Mouse (Mus musculus) small intestine, adult 2 months (tissue): Measurements from ENCODE around the gene Irf2bp1. TPM values are rescaled to one million over a fixed set of nuclear protein-coding genes. Genes with fewer than 3 reads are reported as not detected.

Source experiments
- H3K27ac ChIP-seq: fragments of 200-500 bp; 2 replicates; pipeline ENCODE4 v1.5.1; 2012; ENCODE audit warnings: low read depth, low read length, control low read depth, inconsistent platforms; ENCODE audit not compliant: insufficient read depth
- H3K27me3 ChIP-seq: fragments of 200-500 bp; 2 replicates; pipeline ENCODE4 v1.6.1; 2012; ENCODE audit warnings: mild to moderate bottlenecking, moderate library complexity, low read length, inconsistent platforms; ENCODE audit not compliant: control insufficient read depth, insufficient read depth
- H3K36me3 ChIP-seq: fragments of 200-500 bp; 2 replicates; pipeline ENCODE4 v1.6.1; 2012; ENCODE audit warnings: mild to moderate bottlenecking, low read length, control low read depth, inconsistent platforms; ENCODE audit not compliant: control insufficient read depth, insufficient read depth
- H3K4me1 ChIP-seq: fragments of 200-500 bp; 2 replicates; pipeline ENCODE4 v1.6.1; 2012; ENCODE audit warnings: low read length, inconsistent platforms, mixed read lengths; ENCODE audit not compliant: control insufficient read depth, insufficient read depth, insufficient read length
- H3K4me3 ChIP-seq: fragments of 200-500 bp; 2 replicates; pipeline ENCODE4 v1.5.1; 2012; ENCODE audit warnings: low read depth, mild to moderate bottlenecking, control low read depth, inconsistent platforms, low read length, moderate library complexity
- CTCF ChIP-seq: fragments of 200-500 bp; IDR thresholded peaks from 2 replicates; pipeline ENCODE4 v1.5.1; 2012; ENCODE audit warnings: low read depth, mild to moderate bottlenecking, control low read depth, inconsistent platforms, low read length, moderate library complexity, mixed read lengths; ENCODE audit not compliant: insufficient replicate concordance, insufficient read length; ENCODE audit errors: extremely low read depth
- POLR2A ChIP-seq: fragments of 200-500 bp; IDR thresholded peaks from 2 replicates; pipeline ENCODE4 v1.6.1; 2012; ENCODE audit warnings: low read depth, mild to moderate bottlenecking, control low read depth, inconsistent platforms, low read length, moderate library complexity
- WGBS: fragments of 180-500 bp; shearing (Covaris S2); methylation state at CpG from one replicate; pipeline ENCODE4 v1.1.7; 2018; 5-methylcytosine and 5-hydroxymethylcytosine counted together
- polyA plus RNA-seq: library from polyadenylated mRNA; depleted of rRNA; stranded (reverse); fragments of >200 nt; gene quantifications from 2 replicates; pipeline ENCODE4 v1.2.3, GENCODE M21; 2012

Gene Irf2bp1
- polyA plus RNA-seq, 1 experiment = 25.8 TPM

GRCm38 (mm10) chr7:19007026-19007977, 3.5 kb downstream of the Irf2bp1 start:
- H3K4me1 ChIP-seq = peaks cover 32% of the 10 kb centered on the region
- 0 out of 2 replicates have a peak overlapping the region, but pooled peaks have one; percentile 1 for H3K4me3 ChIP-seq
- peak overlapping the region; percentile 75 for H3K27ac ChIP-seq
- 15% methylated on average over 13 of the region's 13 CpGs for WGBS
- peaks cover 7% of the 10 kb centered on the region; the same call in 1 of the 2 replicates for H3K36me3 ChIP-seq
- TF ChIP-seq POLR2A (no peak), CTCF (no peak)
- no peaks in the 10 kb centered on the region; the same call in 1 of the 2 replicates for H3K27me3 ChIP-seq

DNA sequence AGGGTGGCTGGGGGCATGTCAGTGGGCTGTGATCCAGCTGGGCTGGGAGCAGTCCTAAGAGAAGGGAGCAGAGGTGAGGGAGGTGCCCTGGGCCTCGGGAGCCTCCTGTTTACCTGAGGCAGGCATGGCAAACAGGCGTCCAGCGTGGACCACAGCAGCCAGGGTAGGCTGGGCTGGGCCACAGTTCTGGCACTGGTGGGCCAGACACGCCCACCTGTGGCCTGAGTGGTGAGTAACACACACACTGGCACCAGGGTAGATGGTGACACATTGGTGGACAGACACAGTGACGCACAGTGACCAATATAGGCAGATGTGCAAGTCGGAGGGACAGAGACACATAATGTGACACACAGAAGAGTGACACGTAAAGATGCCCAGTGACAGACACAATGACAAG, 6.7 kb downstream of the Irf2bp1 start:
- H3K27me3 ChIP-seq = no peaks in the 10 kb centered on the region; the same call in 1 of the 2 replicates
- WGBS = 56% methylated on average over 7 of the region's 7 CpGs
- no peak overlapping the region for H3K27ac ChIP-seq
- H3K4me3 ChIP-seq = no peak overlapping the region
- TF ChIP-seq CTCF (no peak), POLR2A (no peak)
- H3K36me3 ChIP-seq = peaks cover 4% of the 10 kb centered on the region; the same call in 1 of the 2 replicates
- H3K4me1 ChIP-seq = peaks cover 20% of the 10 kb centered on the region

- TF ChIP-seq CTCF (no peak), POLR2A (no peak)
- Histone ChIP-seq H3K4me3 (peak overlapping the region; percentile 36), H3K27me3 (no peaks in the 10 kb centered on the region; the same call in 1 of the 2 replicates), H3K36me3 (no peaks in the 10 kb centered on the region), H3K27ac (no peak overlapping the region), H3K4me1 (peaks cover 13% of the 10 kb centered on the region)
- WGBS = 2% methylated on average over 29 of the region's 31 CpGs
These were observed 8.3 kb downstream of the Irf2bp1 start for GRCm38 (mm10) chr7:19012025-19012621.

DNA sequence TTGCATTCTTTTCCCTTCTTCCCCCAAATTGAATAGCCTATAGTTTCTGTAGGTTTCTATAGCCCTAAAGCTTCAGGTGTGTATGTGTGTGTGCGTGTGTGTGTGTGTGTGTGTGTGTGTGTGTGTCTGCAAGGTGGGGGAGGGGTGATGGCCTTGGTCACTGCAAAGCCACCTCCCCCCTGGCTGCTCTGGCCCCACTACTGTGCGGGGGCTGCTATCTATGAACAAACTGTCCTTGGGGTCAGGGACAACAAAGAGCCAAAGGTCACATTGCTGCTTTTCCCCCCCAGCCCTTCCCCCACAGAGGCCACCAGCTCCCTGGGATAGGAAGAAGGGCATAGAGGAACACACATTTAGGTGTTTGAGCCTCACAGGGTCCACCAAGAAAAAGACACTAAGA, 9.0 kb downstream of the Irf2bp1 start:
- no peaks in the 10 kb centered on the region; the same call in 1 of the 2 replicates for H3K27me3 ChIP-seq
- no peaks in the 10 kb centered on the region for H3K36me3 ChIP-seq
- 19% methylated on average over 2 of the region's 2 CpGs for WGBS
- peaks cover 13% of the 10 kb centered on the region for H3K4me1 ChIP-seq
- TF ChIP-seq POLR2A (no peak), CTCF (no peak)
- no peak overlapping the region for H3K27ac ChIP-seq
- no peak overlapping the region for H3K4me3 ChIP-seq

- no peak for TF ChIP-seq CTCF
- TF ChIP-seq POLR2A = no peak
- no peaks in the 10 kb centered on the region for H3K36me3 ChIP-seq
- peaks cover 13% of the 10 kb centered on the region for H3K4me1 ChIP-seq
- H3K4me3 ChIP-seq = no peak overlapping the region
- no peaks in the 10 kb centered on the region; the same call in 1 of the 2 replicates for H3K27me3 ChIP-seq
- WGBS = 83% methylated on average over 15 of the region's 15 CpGs
- H3K27ac ChIP-seq = no peak overlapping the region
These were observed 10.6 kb downstream of the Irf2bp1 start for GRCm38 (mm10) chr7:19014452-19014851.

DNA sequence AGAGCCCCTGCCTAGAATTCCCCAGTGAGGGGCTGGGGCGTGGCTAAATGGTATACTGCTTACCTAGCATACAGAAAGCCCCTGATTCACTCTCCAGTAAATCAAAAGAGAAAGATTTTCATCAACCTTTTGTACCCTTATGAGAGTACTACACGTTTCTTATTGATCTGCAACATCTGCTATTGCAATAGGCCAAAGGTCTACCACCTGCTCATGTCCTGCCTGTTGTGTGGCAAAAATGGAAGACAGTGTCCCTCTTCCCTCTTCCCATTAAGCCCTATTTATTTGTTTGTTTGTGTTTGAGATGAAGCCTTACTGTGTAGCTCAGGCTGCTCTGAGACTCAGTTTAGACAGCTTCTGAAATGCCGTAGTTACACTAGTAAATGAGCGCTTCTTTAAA, 12.2 kb downstream of the Irf2bp1 start:
- 72% methylated on average over 4 of the region's 4 CpGs for WGBS
- TF ChIP-seq CTCF = no peak
- TF ChIP-seq POLR2A = no peak
- no peaks in the 10 kb centered on the region for H3K36me3 ChIP-seq
- no peak overlapping the region for H3K27ac ChIP-seq
- H3K4me3 ChIP-seq = no peak overlapping the region
- no peaks in the 10 kb centered on the region; the same call in 1 of the 2 replicates for H3K27me3 ChIP-seq
- H3K4me1 ChIP-seq = peaks cover 11% of the 10 kb centered on the region

DNA sequence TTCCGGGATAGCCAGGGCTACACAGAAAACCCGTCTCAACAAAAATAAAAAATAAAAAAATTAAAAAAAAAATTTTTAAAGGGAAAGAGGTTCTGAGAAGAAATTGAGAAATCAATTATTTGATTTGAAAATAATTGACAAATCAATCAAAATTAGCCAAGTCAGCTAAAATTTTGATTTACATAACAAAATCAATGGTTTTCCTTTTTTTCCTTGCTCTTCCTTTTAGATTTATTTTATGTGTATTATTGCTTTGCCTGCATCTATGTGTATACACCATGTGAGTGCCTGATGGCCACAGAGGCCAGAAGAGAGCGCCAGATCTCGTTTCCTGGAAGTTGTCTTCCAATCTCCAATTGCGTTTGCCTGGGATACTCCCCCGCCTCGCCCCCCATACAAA, 14.1 kb downstream of the Irf2bp1 start:
- H3K27ac ChIP-seq = no peak overlapping the region

More for the DNA sequence above, 14.1 kb downstream of the Irf2bp1 start:
- no peak overlapping the region for H3K4me3 ChIP-seq
- H3K27me3 ChIP-seq = no peaks in the 10 kb centered on the region
- H3K4me1 ChIP-seq = peaks cover 3% of the 10 kb centered on the region
- TF ChIP-seq CTCF (no peak), POLR2A (no peak)
- H3K36me3 ChIP-seq = no peaks in the 10 kb centered on the region
- WGBS = 85% methylated on average over 7 of the region's 7 CpGs
